Mouse (Mus musculus): ENCODE data around the gene Tmem136. TPM values are rescaled to one million over a fixed set of nuclear protein-coding genes. Genes with fewer than 3 reads are reported as not detected.

The Tmem136 gene
- polyA plus RNA-seq (2017; shearing (Covaris generic)), result 0.50 TPM

DNA sequence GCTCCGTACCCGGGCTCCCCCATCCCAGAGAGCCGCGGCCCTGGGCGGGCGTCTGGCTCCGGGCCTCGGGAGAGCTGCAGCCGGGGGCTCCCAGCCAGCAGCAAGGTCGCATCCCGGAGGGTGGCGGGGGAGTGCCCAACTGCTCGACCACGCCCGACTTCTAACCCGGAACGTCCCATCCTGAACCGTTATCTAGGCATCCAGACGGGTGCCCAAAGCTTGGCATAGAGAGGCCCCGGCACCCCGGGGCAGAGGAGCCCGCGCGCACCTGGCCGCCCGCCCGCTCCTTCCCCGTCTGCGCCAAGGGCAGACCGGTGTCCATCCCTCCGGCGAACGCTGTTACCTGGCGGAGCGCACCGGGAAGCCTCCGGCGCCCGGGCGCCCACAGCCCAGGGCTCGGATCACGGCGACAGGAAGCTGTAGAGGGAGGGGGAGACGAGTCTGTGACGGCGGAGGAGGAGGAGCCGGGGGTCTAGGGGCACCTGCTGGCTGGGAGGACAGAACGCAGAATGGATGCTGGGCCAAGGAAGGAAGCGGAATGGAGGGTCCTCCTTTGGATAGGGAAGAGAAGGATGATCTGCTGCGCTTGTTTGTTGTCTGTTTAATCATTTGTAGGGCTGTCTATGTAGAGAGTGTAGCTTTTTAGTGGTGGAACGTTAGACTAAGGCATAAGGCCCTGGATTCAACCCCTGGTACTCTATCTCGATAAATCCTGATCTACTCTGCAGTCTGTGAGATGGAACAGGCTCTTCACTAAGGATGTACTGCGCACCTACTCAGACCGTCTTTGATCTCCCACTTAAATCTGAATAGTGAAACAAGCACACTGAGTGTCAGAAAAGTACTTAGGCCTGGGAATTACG is at the start of gene Tmem136:
Gene Tmem136, minus strand, starts transcription at position 437 of the 863 bp plus-strand sequence.

DNA sequence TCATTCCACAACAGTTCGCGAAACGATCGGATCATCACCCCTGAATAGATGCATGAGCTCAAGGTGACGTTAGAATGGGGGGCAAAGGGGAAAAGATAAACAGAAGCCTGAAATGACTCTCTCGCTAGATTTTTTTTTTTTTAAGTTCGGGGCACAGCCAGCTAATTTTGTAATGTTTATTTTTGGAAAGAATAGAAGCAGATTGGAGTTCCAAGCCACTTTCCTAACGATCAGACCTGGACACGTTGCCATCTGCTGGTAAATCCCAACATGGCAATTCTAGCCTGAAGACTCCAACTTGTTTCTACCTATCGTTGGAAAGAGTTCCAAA is 9.2 kb downstream of the Tmem136 start, which contains the start of gene Arhgef12:
Gene Arhgef12, minus strand, starts transcription at position 53 of the 331 bp plus-strand sequence.

Other genes starting within 250 kb of the Tmem136 start
- not detected for gene Grik4, start 172.1 kb downstream of the Tmem136 start, polyA plus RNA-seq (2017; shearing (Covaris generic))
- gene Arhgef12, start 9.3 kb downstream of the Tmem136 start, polyA plus RNA-seq (2017; shearing (Covaris generic)), result 10.3 TPM
- gene Pou2f3, start 93.8 kb upstream of the Tmem136 start, polyA plus RNA-seq (2017; shearing (Covaris generic)), result not detected
- gene Oaf, start 123.3 kb upstream of the Tmem136 start, polyA plus RNA-seq (2017; shearing (Covaris generic)), result not detected
- gene Trim29, start 194.3 kb upstream of the Tmem136 start, polyA plus RNA-seq (2017; shearing (Covaris generic)), result not detected